Mouse (Mus musculus) embryonic facial prominence, embryonic 15.5 days (tissue): Measurements from ENCODE around the gene Asna1. TPM values are rescaled to one million over a fixed set of nuclear protein-coding genes. Genes with fewer than 3 reads are reported as not detected.

Source experiments
- ATAC-seq: fragments of 200-750 bp; cut with Nextera tagmentation; 2 replicates; pipeline ENCODE4 v1.8.0; 2017; ENCODE audit warnings: low read depth, moderate TSS enrichment; ENCODE audit not compliant: insufficient number of reproducible peaks, low FRiP score, low TSS enrichment
- H3K27ac ChIP-seq: fragments of 300-500 bp; sonication (generic); replicated peaks from 2 replicates; pipeline ENCODE4 v1.5.1; 2015; ENCODE audit warnings: mild to moderate bottlenecking, inconsistent platforms
- H3K27me3 ChIP-seq: fragments of 300-500 bp; sonication (generic); 2 replicates; pipeline ENCODE4 v1.6.1; 2015; ENCODE audit warnings: inconsistent platforms
- H3K36me3 ChIP-seq: fragments of 300-500 bp; sonication (generic); 2 replicates; pipeline ENCODE4 v1.6.1; 2015; ENCODE audit warnings: mild to moderate bottlenecking, inconsistent platforms
- H3K4me1 ChIP-seq: fragments of 300-500 bp; sonication (generic); 2 replicates; pipeline ENCODE4 v1.6.1; 2015; ENCODE audit warnings: inconsistent platforms
- H3K4me2 ChIP-seq: fragments of 300-500 bp; sonication (generic); replicated peaks from 2 replicates; pipeline ENCODE4 v1.6.1; 2015; ENCODE audit warnings: mild to moderate bottlenecking, inconsistent platforms
- H3K4me3 ChIP-seq: fragments of 300-500 bp; sonication (generic); replicated peaks from 2 replicates; pipeline ENCODE4 v1.5.1; 2015; ENCODE audit warnings: mild to moderate bottlenecking, inconsistent platforms
- H3K9ac ChIP-seq: fragments of 300-500 bp; sonication (generic); 2 replicates; pipeline ENCODE4 v1.6.1; 2015; ENCODE audit warnings: inconsistent platforms
- H3K9me3 ChIP-seq: fragments of 300-500 bp; sonication (generic); replicated peaks from 2 replicates; pipeline ENCODE4 v1.6.1; 2016; ENCODE audit warnings: inconsistent platforms
- WGBS: fragments of 180-500 bp; shearing (Covaris S2); methylation state at CpG from one replicate; pipeline ENCODE4 v1.1.7; 2015; 5-methylcytosine and 5-hydroxymethylcytosine counted together
- polyA plus RNA-seq: library from polyadenylated mRNA; unstranded; fragments of >200 nt; fragmentation: Nextera tagmentation; extraction: Ambion mirVana; gene quantifications from 2 replicates; pipeline ENCODE4 v1.2.1, GENCODE M21; 2015

The Asna1 gene
- polyA plus RNA-seq: 117 and 119 TPM in 2 replicates

- Histone ChIP-seq H3K36me3 (peaks cover 44% of the 10 kb centered on the region), H3K27ac (peak within 1 kb of the TSS; percentile 92), H3K27me3 (no peaks in the 10 kb centered on the region), H3K4me2 (peak within 1 kb of the TSS; percentile 88), H3K9me3 (no peaks in the 10 kb centered on the region), H3K4me3 (peak within 1 kb of the TSS; percentile 98), H3K9ac (peak within 1 kb of the TSS; percentile 75), H3K4me1 (peaks cover 36% of the 10 kb centered on the region)
- 4% methylated on average over 30 of the region's 30 CpGs for WGBS
- peak; percentile 90 for ATAC-seq
These were observed at the start of gene Asna1 for GRCm38 (mm10) chr8:85025098-85025932. Gene Asna1 (minus strand): TSS chr8:85025281.

GRCm38 (mm10) chr8:85074617-85075016, 49.5 kb upstream of the Asna1 start:
- WGBS: 89% methylated on average over 10 of the region's 10 CpGs
- H3K27ac ChIP-seq: no peak overlapping the region
- peaks cover 43% of the 10 kb centered on the region for H3K36me3 ChIP-seq
- H3K27me3 ChIP-seq: no peaks in the 10 kb centered on the region
- no peak for ATAC-seq
- H3K9ac ChIP-seq: no peak overlapping the region
- peaks cover 13% of the 10 kb centered on the region for H3K4me1 ChIP-seq
- no peak overlapping the region for H3K4me3 ChIP-seq
- no peak overlapping the region for H3K4me2 ChIP-seq
- no peaks in the 10 kb centered on the region for H3K9me3 ChIP-seq

- Histone ChIP-seq H3K27ac (no peak overlapping the region), H3K27me3 (no peaks in the 10 kb centered on the region), H3K4me3 (no peak overlapping the region), H3K9ac (no peak overlapping the region), H3K36me3 (peaks cover 43% of the 10 kb centered on the region), H3K4me2 (no peak overlapping the region), H3K9me3 (no peaks in the 10 kb centered on the region), H3K4me1 (peaks cover 10% of the 10 kb centered on the region; the same call in 1 of the 2 replicates)
- ATAC-seq: no peak
- 75% methylated on average over 10 of the region's 10 CpGs for WGBS
These were observed 49.1 kb upstream of the Asna1 start for GRCm38 (mm10) chr8:85074167-85074566.

- peaks cover 36% of the 10 kb centered on the region for H3K36me3 ChIP-seq
- peaks cover 10% of the 10 kb centered on the region; the same call in 1 of the 2 replicates for H3K4me1 ChIP-seq
- H3K4me2 ChIP-seq: no peak overlapping the region
- no peak overlapping the region for H3K4me3 ChIP-seq
- 93% methylated on average over 15 of the region's 15 CpGs for WGBS
- H3K9ac ChIP-seq: no peak overlapping the region
- ATAC-seq: no peak
- H3K27me3 ChIP-seq: no peaks in the 10 kb centered on the region
- no peak overlapping the region for H3K27ac ChIP-seq
- no peaks in the 10 kb centered on the region for H3K9me3 ChIP-seq
These were observed 48.0 kb upstream of the Asna1 start for GRCm38 (mm10) chr8:85073041-85073612.

GRCm38 (mm10) chr8:85072364-85072929, 47.4 kb upstream of the Asna1 start:
- Histone ChIP-seq H3K4me3 (peak overlapping the region; percentile 98), H3K4me1 (peaks cover 10% of the 10 kb centered on the region; the same call in 1 of the 2 replicates), H3K4me2 (peak overlapping the region; percentile 80), H3K9me3 (no peaks in the 10 kb centered on the region), H3K9ac (peak overlapping the region; percentile 91), H3K27ac (peak overlapping the region; percentile 97), H3K36me3 (peaks cover 43% of the 10 kb centered on the region), H3K27me3 (no peaks in the 10 kb centered on the region)
- WGBS: 30% methylated on average over 9 of the region's 9 CpGs
- ATAC-seq: no peak

GRCm38 (mm10) chr8:85071514-85072281, 46.6 kb upstream of the Asna1 start, which contains the start of gene Dhps:
Gene Dhps (plus strand): TSS chr8:85071757.
- WGBS: under 1% methylated on average over 68 of the region's 68 CpGs
- peaks cover 46% of the 10 kb centered on the region for H3K36me3 ChIP-seq
- peak within 1 kb of the TSS; percentile 98 for H3K4me3 ChIP-seq

GRCm38 (mm10) chr8:85071041-85071440, 46.0 kb upstream of the Asna1 start:
- 75% methylated on average over 5 of the region's 5 CpGs for WGBS
- peaks cover 44% of the 10 kb centered on the region for H3K36me3 ChIP-seq
- no peaks in the 10 kb centered on the region for H3K9me3 ChIP-seq
- no peak overlapping the region for H3K9ac ChIP-seq
- H3K4me1 ChIP-seq: peaks cover 10% of the 10 kb centered on the region; the same call in 1 of the 2 replicates
- H3K27ac ChIP-seq: peak overlapping the region; percentile 97; the same call in 1 of the 2 replicates
- no peak for ATAC-seq
- peak overlapping the region; percentile 80 for H3K4me2 ChIP-seq
- H3K4me3 ChIP-seq: peak overlapping the region; percentile 98
- no peaks in the 10 kb centered on the region for H3K27me3 ChIP-seq

More at GRCm38 (mm10) chr8:85071514-85072281, 46.6 kb upstream of the Asna1 start, which contains the start of gene Dhps:
- peak within 1 kb of the TSS; percentile 80 for H3K4me2 ChIP-seq
- no peaks in the 10 kb centered on the region for H3K27me3 ChIP-seq
- no peaks in the 10 kb centered on the region for H3K9me3 ChIP-seq
- H3K27ac ChIP-seq: peak within 1 kb of the TSS; percentile 97
- peak; percentile 87 for ATAC-seq
- peak within 1 kb of the TSS; percentile 91 for H3K9ac ChIP-seq
- peaks cover 10% of the 10 kb centered on the region; the same call in 1 of the 2 replicates for H3K4me1 ChIP-seq

- Histone ChIP-seq H3K9ac (no peak within 1 kb of the TSS), H3K27me3 (no peaks in the 10 kb centered on the region), H3K4me1 (peaks cover 7% of the 10 kb centered on the region; the same call in 1 of the 2 replicates), H3K36me3 (peaks cover 35% of the 10 kb centered on the region), H3K4me3 (no peak within 1 kb of the TSS), H3K9me3 (no peaks in the 10 kb centered on the region), H3K4me2 (no peak within 1 kb of the TSS), H3K27ac (no peak within 1 kb of the TSS)
- no peak for ATAC-seq
These were observed 42.9 kb upstream of the Asna1 start, which contains the start of gene Gm5741 for GRCm38 (mm10) chr8:85067982-85068381. Gene Gm5741 (minus strand): TSS chr8:85067982.

- Histone ChIP-seq H3K4me2 (no peak overlapping the region), H3K36me3 (peaks cover 35% of the 10 kb centered on the region), H3K4me3 (no peak overlapping the region), H3K9ac (no peak overlapping the region), H3K9me3 (no peaks in the 10 kb centered on the region), H3K4me1 (peaks cover under 1% of the 10 kb centered on the region; the same call in 1 of the 2 replicates), H3K27ac (no peak overlapping the region), H3K27me3 (no peaks in the 10 kb centered on the region)
- 82% methylated on average over 2 of the region's 2 CpGs for WGBS
- no peak for ATAC-seq
These were observed 42.1 kb upstream of the Asna1 start for GRCm38 (mm10) chr8:85067155-85067554.

GRCm38 (mm10) chr8:85065213-85065612, 40.1 kb upstream of the Asna1 start:
- no peak overlapping the region for H3K9ac ChIP-seq
- H3K4me3 ChIP-seq: no peak overlapping the region
- H3K36me3 ChIP-seq: peaks cover 35% of the 10 kb centered on the region
- no peak overlapping the region for H3K27ac ChIP-seq
- no peak for ATAC-seq
- H3K27me3 ChIP-seq: no peaks in the 10 kb centered on the region
- H3K4me2 ChIP-seq: no peak overlapping the region
- H3K4me1 ChIP-seq: peaks cover 18% of the 10 kb centered on the region
- WGBS: 39% methylated on average over 2 of the region's 2 CpGs
- no peaks in the 10 kb centered on the region for H3K9me3 ChIP-seq
